Mouse (Mus musculus): Measurements from ENCODE around the gene Epha4. TPM values are rescaled to one million over a fixed set of nuclear protein-coding genes. Genes with fewer than 3 reads are reported as not detected.

Gene Epha4
- total RNA-seq, 2 experiments from 2014 or later = 1.7 to 2.3 TPM

DNA sequence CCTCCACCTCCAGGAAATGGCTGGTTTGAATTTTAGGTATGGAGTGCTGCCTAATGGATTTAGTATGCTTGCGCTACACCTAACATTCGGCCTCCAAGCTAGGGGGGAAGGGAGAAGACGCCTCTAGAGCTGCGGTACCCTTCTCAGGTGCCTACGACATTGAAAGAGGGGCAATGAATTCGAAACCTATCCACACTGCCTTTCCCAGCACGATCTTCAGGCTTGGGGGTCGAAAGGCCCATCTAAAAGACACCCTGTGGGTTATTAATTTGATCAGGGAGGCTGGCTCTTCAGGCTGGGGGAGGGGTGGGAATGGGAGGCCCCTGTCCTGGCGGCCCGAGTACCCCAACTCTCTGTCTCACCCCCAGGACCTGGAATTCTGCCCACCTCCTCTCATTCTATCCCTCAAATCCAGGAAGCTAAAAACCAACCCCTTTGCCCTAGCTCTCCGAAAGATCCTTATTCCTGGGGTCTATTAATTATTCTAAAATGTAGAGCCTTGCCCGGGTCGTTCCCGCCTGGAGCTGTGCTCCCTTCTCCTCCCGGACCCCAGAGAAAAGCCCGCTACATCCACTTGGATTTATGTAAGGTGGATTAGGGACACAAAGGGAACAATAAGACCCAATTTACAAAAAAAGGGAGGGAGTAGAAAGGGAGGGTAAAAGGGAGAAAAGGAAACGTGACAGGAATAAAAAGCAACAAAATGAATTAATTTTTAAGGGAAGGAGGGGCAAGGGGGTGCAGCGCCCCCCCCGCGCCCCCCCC is 2.3 kb downstream of the Epha4 start:
- no peak for DNase-seq

DNA sequence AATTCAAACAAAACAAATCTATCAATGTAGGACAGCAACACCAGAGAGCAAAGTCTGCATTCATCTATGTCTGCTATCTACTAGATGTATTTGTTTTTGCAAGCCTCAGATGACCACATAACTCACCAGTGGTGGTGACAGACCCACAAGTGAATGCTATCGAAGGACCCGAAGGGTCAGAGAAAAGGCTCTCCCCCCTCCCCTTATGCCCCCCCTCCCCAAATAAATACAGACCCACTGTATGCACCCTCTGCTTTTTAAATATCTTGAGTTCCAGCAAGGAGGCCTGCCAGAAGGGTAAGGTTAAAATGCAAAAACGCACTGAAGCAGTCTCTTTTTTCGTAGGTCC is 2.9 kb downstream of the Epha4 start:
- DNase-seq = no peak

- no peak for DNase-seq
Measured at GRCm38 (mm10) chr1:77511372-77512058, 3.4 kb downstream of the Epha4 start.

DNA sequence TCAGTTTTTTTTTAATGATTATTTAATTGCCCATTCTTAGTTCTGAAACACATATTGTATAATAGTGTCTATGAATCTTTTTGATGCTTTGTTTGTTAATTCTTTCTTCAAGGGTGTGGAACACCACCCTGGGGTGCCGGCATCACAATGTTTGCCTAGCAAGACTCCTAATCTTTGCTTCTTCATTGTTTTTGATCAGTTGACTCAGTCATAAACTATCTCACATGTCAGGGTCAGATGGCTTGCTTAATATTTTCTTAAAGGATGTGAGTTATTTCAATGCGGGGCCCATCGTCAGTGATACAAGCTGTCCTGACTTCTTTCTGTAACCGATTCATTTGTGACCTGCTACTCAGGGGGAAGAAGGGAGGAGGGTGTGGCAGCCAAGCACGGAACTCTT is 4.3 kb downstream of the Epha4 start:
- no peak for DNase-seq

DNA sequence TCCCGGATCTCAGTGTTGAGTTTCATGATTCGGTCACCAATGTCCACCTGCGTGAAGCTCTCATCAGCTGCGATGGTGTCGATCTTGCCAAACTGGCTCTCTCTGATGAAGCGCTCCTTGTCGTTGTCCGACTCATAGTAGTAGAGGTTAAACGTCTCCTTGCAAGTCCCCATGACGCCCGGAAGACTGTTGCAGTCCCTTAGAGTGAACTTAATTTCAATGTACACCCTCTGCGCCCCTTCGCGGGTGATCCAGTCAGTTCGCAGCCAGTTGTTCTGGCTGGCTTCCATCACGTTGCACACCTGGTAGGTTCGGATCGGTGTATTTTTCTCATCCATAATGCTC is 8.1 kb downstream of the Epha4 start:
- no peak for DNase-seq

GRCm38 (mm10) chr1:77506038-77506855 is 8.6 kb downstream of the Epha4 start:
- no peak for DNase-seq

GRCm38 (mm10) chr1:77505263-77505662 is 9.6 kb downstream of the Epha4 start:
- DNase-seq = no peak

DNA sequence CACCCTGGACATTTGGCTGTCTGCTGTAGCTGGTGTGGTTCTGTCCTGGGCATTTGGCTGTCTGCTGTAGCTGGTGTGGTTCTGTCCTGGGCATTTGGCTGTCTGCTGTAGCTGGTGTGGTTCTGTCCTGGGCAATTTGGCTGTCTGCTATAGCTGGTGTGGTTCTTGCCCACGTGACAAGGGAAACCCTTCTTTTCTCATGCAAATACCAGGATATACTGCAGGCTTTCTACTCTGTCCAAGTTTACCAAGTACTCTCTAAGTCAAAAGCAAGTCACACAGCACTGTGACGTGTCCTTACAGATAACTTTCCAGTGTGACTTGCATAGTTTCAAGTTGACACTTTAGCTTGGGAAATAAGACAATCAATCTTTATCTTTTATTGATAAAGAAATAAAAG is 10.1 kb downstream of the Epha4 start:
- DNase-seq = no peak

GRCm38 (mm10) chr1:77503711-77504181 is 11.1 kb downstream of the Epha4 start:
- peak; percentile 16 to 43 for DNase-seq

GRCm38 (mm10) chr1:77502554-77503119 is 12.3 kb downstream of the Epha4 start:
- DNase-seq = no peak

GRCm38 (mm10) chr1:77501363-77501933 is 13.4 kb downstream of the Epha4 start:
- no peak for DNase-seq

DNA sequence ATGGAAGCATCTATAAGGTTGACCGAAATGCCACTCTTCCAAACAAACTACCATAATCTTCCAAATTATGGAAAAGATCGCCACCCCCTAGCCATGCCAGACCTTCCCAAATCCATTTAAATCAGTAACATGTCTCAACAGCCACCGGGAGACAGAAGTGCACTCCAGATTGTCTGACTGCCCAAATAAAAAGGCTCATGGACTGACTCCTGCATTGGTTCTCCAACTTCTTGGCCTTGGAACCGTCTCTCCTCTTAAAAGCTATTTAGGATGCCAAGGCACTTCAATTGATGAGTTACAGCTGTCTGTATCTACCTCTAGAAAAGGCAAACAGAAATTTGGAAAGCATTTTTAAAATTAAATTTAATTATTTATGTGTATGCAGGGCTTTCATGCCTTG is 17.4 kb downstream of the Epha4 start:
- no peak for DNase-seq

DNA sequence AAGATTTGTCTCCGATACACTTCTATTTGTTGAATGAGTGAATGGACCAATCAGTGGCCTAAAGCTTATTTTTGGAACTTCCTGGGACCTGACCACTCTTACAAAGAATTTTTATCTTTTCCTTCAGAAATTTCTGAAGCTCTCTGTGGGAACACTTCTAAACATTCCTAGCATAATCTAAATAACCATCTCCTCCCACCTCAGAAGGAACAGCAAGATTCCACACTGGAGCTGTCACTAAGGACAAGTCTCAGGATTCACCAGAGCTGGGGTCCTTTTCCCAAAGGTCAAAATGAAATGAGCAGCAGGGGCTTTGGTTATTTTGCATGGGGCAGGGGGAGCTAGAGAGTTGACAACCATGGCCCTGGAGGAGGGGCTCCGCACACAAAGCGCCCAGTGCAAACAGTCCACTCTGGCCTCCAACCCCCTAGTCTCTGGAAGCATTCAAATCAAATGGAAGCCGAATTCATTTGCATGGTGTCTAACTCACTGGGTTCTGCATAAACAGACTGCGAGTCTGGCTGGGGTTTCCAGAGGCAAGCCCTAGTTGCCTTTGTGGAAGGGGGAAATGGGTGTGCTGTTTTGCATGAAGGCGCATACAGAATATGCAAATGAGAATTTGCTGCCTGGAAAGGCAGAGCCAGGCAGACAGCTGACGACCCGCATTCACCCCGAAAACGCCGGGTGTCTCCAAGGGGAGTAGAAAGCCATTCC is 18.3 kb downstream of the Epha4 start:
- DNase-seq = no peak

DNA sequence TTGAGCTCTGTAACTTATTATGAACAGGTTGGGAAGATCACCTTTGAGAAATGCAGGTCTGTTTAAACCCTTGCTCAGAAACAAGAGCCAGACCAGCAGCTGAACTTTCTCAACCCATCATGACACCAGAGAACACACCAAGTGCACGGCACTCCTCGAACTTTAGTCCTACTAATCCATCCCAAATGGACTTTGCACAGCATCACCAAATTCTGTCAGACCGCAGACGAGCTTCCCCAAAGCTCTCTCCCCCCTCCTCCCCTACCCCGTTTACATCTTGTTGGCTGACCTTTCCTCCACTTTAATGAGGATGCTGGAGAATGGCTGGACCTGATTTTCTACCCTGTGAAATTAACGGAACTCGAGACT is 19.1 kb downstream of the Epha4 start:
- DNase-seq = no peak

GRCm38 (mm10) chr1:77495030-77495789 is 19.7 kb downstream of the Epha4 start:
- DNase-seq = no peak

GRCm38 (mm10) chr1:77493841-77494635 is 20.9 kb downstream of the Epha4 start:
- no peak for DNase-seq

- DNase-seq = no peak
Measured at GRCm38 (mm10) chr1:77490166-77490565, 24.7 kb downstream of the Epha4 start.

DNA sequence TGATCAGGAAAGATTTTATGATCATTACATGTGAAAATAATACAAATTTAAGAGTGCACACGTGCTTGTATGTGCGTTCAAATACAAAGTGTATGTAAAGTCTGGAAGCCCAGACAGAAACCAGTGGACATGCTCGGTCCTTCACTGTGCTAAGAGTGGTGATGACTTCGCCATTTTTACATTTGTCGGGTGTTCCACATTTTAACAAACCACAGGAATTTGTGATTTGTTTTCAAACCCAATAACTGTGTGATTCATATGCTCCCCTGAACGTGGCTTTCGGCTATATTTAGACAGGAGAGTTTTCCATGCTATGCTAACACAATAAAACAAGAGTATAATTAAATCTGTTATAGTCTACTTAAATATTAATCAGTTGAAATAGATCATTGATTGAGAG is 25.5 kb downstream of the Epha4 start:
- no peak for DNase-seq

DNA sequence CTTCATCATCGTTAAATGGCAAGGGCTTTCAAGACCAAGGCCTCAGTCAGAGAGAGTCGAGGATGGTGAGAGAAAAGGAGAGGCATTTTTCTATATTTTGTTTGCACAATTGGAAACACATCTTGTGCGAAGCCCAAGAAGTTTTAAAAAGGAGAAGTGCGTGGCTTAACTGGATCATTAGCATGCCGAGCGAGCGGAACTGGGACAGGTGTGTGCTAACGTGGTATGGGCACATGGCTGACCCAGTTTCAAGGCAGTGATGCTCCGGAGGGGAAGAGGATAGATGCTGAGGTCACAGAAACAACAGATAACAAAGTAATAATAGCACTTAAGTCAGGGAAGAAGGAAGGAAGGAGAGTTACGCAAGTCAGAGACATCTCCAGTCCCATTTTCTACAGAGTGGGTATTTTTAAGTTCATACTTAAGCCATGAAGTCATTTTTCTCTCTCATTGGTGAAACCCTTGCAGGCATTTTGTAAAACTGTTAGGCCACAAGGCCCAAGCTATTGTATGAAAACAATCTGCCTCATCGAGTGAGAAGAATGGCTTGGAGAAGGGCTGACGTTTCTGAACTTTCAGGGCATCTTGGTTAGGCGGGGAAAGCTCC is 26.9 kb downstream of the Epha4 start:
- DNase-seq = no peak

Data from adrenal gland, postnatal 36 days (tissue).